Mouse (Mus musculus) heart, embryonic 16.5 days (tissue): ENCODE results near the gene Polr2h. TPM values are rescaled to one million over a fixed set of nuclear protein-coding genes. Genes with fewer than 3 reads are reported as not detected.

Experiments used
- ATAC-seq: fragments of 200-750 bp; cut with Nextera tagmentation; replicated peaks from 2 replicates; pipeline ENCODE4 v1.8.0; 2017; ENCODE audit warnings: moderate number of reproducible peaks; ENCODE audit not compliant: insufficient read depth, low FRiP score; ENCODE audit errors: extremely low read depth
- H3K27ac ChIP-seq: fragments of 300-500 bp; sonication (generic); 2 replicates; pipeline ENCODE4 v1.5.1; 2014; ENCODE audit warnings: mild to moderate bottlenecking, low read length, control low read depth, moderate library complexity
- H3K27me3 ChIP-seq: fragments of 300-500 bp; sonication (generic); 2 replicates; pipeline ENCODE4 v1.6.1; 2014; ENCODE audit warnings: low read length, mixed read lengths; ENCODE audit not compliant: control insufficient read depth, insufficient read depth
- H3K36me3 ChIP-seq: fragments of 300-500 bp; sonication (generic); 2 replicates; pipeline ENCODE4 v1.6.1; 2014; ENCODE audit not compliant: control insufficient read depth, insufficient read depth
- H3K4me1 ChIP-seq: fragments of 300-500 bp; sonication (generic); 2 replicates; pipeline ENCODE4 v1.6.1; 2014; ENCODE audit warnings: low read length, mixed read lengths; ENCODE audit not compliant: control insufficient read depth, insufficient read depth
- H3K4me2 ChIP-seq: fragments of 300-500 bp; sonication (generic); 2 replicates; pipeline ENCODE4 v1.6.1; 2014; ENCODE audit warnings: low read depth, mild to moderate bottlenecking, control low read depth, low read length
- H3K4me3 ChIP-seq: fragments of 300-500 bp; sonication (generic); 2 replicates; pipeline ENCODE4 v1.5.1; 2014; ENCODE audit warnings: mild to moderate bottlenecking, control low read depth, low read length
- H3K9ac ChIP-seq: fragments of 300-500 bp; sonication (generic); 2 replicates; pipeline ENCODE4 v1.6.1; 2014; ENCODE audit warnings: low read length, control low read depth
- H3K9me3 ChIP-seq: fragments of 300-500 bp; sonication (generic); replicated peaks from 2 replicates; pipeline ENCODE4 v1.6.1; 2016; ENCODE audit warnings: low read length; ENCODE audit not compliant: control insufficient read depth
- WGBS: fragments of 180-500 bp; shearing (Covaris S2); extraction: QIAGEN DNeasy Blood & Tissue Kit; methylation state at CpG from one replicate; pipeline ENCODE4 v1.1.7; 2014; 5-methylcytosine and 5-hydroxymethylcytosine counted together
- polyA plus RNA-seq: library from polyadenylated mRNA; unstranded; fragments of >200 nt; fragmentation: Nextera tagmentation; extraction: Ambion mirVana; gene quantifications from 2 replicates; pipeline ENCODE4 v1.2.1, GENCODE M21; 2015

Polr2h gene
- polyA plus RNA-seq, 1 experiment from 2014 or later: 51.8 TPM

GRCm38 (mm10) chr16:20714307-20715080 is 3.0 kb upstream of the Polr2h start:
- no peak for ATAC-seq
- no peak overlapping the region for H3K9ac ChIP-seq

GRCm38 (mm10) chr16:20715161-20715560 is 2.3 kb upstream of the Polr2h start:
- Histone ChIP-seq H3K4me2 (peak overlapping the region; percentile 88), H3K27me3 (no peaks in the 10 kb centered on the region), H3K27ac (no peak overlapping the region), H3K4me1 (peaks cover 18% of the 10 kb centered on the region), H3K9ac (peak overlapping the region; percentile 80; the same call in 1 of the 2 replicates), H3K9me3 (no peaks in the 10 kb centered on the region), H3K4me3 (peak overlapping the region; percentile 80), H3K36me3 (peaks cover 4% of the 10 kb centered on the region; the same call in 1 of the 2 replicates)
- WGBS: 77% methylated on average over 2 of the region's 2 CpGs
- no peak for ATAC-seq

More at GRCm38 (mm10) chr16:20714307-20715080, 3.0 kb upstream of the Polr2h start:
- no peak overlapping the region; the same call in 1 of the 2 replicates for H3K4me3 ChIP-seq
- H3K9me3 ChIP-seq: no peaks in the 10 kb centered on the region
- H3K27me3 ChIP-seq: no peaks in the 10 kb centered on the region
- H3K4me1 ChIP-seq: peaks cover 18% of the 10 kb centered on the region
- no peak overlapping the region; the same call in 1 of the 2 replicates for H3K4me2 ChIP-seq
- peaks cover 4% of the 10 kb centered on the region; the same call in 1 of the 2 replicates for H3K36me3 ChIP-seq
- H3K27ac ChIP-seq: no peak overlapping the region
- 53% methylated on average over 11 of the region's 11 CpGs for WGBS

GRCm38 (mm10) chr16:20715566-20715965 is 1.9 kb upstream of the Polr2h start:
- Histone ChIP-seq H3K27me3 (no peaks in the 10 kb centered on the region), H3K4me3 (peak overlapping the region; percentile 80), H3K4me2 (peak overlapping the region; percentile 88), H3K9me3 (no peaks in the 10 kb centered on the region), H3K36me3 (peaks cover 4% of the 10 kb centered on the region; the same call in 1 of the 2 replicates), H3K27ac (peak overlapping the region; percentile 91), H3K4me1 (peaks cover 18% of the 10 kb centered on the region), H3K9ac (peak overlapping the region; percentile 80)
- ATAC-seq: no peak
- WGBS: 2% methylated on average over 12 of the region's 12 CpGs

GRCm38 (mm10) chr16:20715976-20716840 is 1.3 kb upstream of the Polr2h start:
- ATAC-seq: peak; percentile 77
- Histone ChIP-seq H3K27ac (peak overlapping the region; percentile 91), H3K9me3 (no peaks in the 10 kb centered on the region), H3K9ac (peak overlapping the region; percentile 80), H3K4me1 (peaks cover 18% of the 10 kb centered on the region), H3K4me3 (peak overlapping the region; percentile 80), H3K36me3 (peaks cover 4% of the 10 kb centered on the region; the same call in 1 of the 2 replicates), H3K27me3 (no peaks in the 10 kb centered on the region), H3K4me2 (peak overlapping the region; percentile 88)
- WGBS: 1% methylated on average over 65 of the region's 68 CpGs

- peak overlapping the region; percentile 88 for H3K4me2 ChIP-seq
- H3K9me3 ChIP-seq: no peaks in the 10 kb centered on the region
- H3K27me3 ChIP-seq: no peaks in the 10 kb centered on the region
- peak overlapping the region; percentile 91 for H3K27ac ChIP-seq
- H3K9ac ChIP-seq: peak overlapping the region; percentile 80
- ATAC-seq: no peak; the same call in 1 of the 2 replicates
- H3K36me3 ChIP-seq: peaks cover 3% of the 10 kb centered on the region; the same call in 1 of the 2 replicates
- 2% methylated on average over 8 of the region's 8 CpGs for WGBS
- peak overlapping the region; percentile 80 for H3K4me3 ChIP-seq
- H3K4me1 ChIP-seq: peaks cover 18% of the 10 kb centered on the region
Observed at GRCm38 (mm10) chr16:20716841-20717180, 654 bp upstream of the Polr2h start.

GRCm38 (mm10) chr16:20717978-20718670 is 659 bp downstream of the Polr2h start:
- Histone ChIP-seq H3K36me3 (peaks cover 7% of the 10 kb centered on the region), H3K4me1 (peaks cover 18% of the 10 kb centered on the region), H3K27ac (peak overlapping the region; percentile 91), H3K4me2 (peak overlapping the region; percentile 88), H3K9me3 (no peaks in the 10 kb centered on the region), H3K4me3 (peak overlapping the region; percentile 80), H3K9ac (peak overlapping the region; percentile 80), H3K27me3 (no peaks in the 10 kb centered on the region)
- 2% methylated on average over 18 of the region's 18 CpGs for WGBS
- ATAC-seq: peak; percentile 6

GRCm38 (mm10) chr16:20721808-20722207 is 4.3 kb downstream of the Polr2h start:
- no peak overlapping the region for H3K27ac ChIP-seq
- H3K4me1 ChIP-seq: peaks cover 2% of the 10 kb centered on the region; the same call in 1 of the 2 replicates
- H3K4me2 ChIP-seq: no peak overlapping the region
- no peaks in the 10 kb centered on the region for H3K9me3 ChIP-seq
- no peak overlapping the region for H3K4me3 ChIP-seq
- H3K9ac ChIP-seq: no peak overlapping the region
- ATAC-seq: no peak
- peaks cover 7% of the 10 kb centered on the region for H3K36me3 ChIP-seq
- 0 out of 2 replicates have a peak, but pooled peaks cover under 1% of the 10 kb centered on the region for H3K27me3 ChIP-seq
- WGBS: 82% methylated on average over 10 of the region's 10 CpGs

- Histone ChIP-seq H3K9ac (no peak overlapping the region), H3K27me3 (0 out of 2 replicates have a peak, but pooled peaks cover 2% of the 10 kb centered on the region), H3K9me3 (no peaks in the 10 kb centered on the region), H3K27ac (no peak overlapping the region), H3K4me1 (no peaks in the 10 kb centered on the region), H3K4me3 (no peak overlapping the region), H3K36me3 (peaks cover 7% of the 10 kb centered on the region), H3K4me2 (no peak overlapping the region)
- WGBS: 62% methylated on average over 4 of the region's 4 CpGs
- no peak for ATAC-seq
Observed at GRCm38 (mm10) chr16:20722736-20723135, 5.3 kb downstream of the Polr2h start.
